Mouse (Mus musculus) right cerebral cortex, postnatal 25 days (tissue): ENCODE measurements around the gene Dclre1b.
"Not testable (repeated sequence)": the region's sequence is repeated elsewhere in the genome, so short reads cannot be mapped to it uniquely, and the experiment has no call there.

Experiments used
- DNase-seq: peaks from one replicate; pipeline ENCODE4 v3.0.0; 2022

Gene Dclre1b

DNA sequence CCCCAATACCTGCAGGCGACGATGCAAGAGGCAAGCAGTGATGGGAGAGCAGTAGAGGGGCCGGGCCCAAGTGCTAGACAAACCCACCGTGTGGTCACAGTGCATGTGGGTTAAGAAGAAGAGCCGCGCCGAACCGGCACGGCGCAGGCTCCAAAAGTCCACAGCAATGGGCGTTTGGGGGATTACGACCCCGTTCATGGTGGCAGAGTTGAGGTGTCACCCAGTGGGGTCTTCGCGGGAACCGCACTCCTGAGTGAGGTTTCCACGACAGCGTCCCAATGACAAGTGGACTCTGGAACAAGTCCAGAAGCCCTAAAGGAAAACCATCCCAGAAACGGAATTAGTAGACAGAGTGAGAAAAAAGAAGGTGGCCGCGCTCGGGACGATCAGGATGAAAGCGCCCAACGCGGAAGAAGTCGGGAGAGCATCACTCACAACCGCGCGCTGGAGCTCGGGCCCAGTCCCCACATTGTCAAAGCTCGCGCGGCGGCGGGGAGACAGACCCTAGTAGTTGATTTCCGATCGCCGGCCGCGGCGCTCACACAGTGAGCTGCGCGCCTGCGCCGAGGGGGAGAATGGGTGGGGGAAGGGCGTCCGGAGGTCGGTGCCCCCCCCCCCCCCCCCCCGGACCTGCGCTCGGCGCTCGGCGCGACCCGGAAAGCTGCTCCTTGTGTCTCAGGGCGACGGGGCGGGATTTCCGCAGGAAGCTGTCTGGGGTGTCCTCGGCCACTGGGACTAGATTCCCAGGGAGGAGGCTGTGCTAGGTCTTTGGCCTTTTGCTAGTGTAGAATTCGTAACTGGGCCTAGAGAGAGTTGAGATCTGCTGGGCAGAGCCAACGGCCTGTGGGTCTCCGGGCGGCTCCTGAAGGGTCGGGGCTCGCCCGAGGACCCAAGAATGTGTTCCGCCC lies at the start of gene Dclre1b, which contains the start of the genes Ap4b1 and Gm43064:
TSS of gene Dclre1b (minus strand) at position 554 of the 908 bp plus-strand sequence.
TSS of gene Ap4b1 (plus strand) at position 630 of the 908 bp plus-strand sequence.
TSS of gene Gm43064 (plus strand) at position 683 of the 908 bp plus-strand sequence.
- DNase-seq: peak; percentile 88

- DNase-seq: no peak
These were observed 48.8 kb upstream of the Dclre1b start for GRCm38 (mm10) chr3:103857977-103858563.

DNA sequence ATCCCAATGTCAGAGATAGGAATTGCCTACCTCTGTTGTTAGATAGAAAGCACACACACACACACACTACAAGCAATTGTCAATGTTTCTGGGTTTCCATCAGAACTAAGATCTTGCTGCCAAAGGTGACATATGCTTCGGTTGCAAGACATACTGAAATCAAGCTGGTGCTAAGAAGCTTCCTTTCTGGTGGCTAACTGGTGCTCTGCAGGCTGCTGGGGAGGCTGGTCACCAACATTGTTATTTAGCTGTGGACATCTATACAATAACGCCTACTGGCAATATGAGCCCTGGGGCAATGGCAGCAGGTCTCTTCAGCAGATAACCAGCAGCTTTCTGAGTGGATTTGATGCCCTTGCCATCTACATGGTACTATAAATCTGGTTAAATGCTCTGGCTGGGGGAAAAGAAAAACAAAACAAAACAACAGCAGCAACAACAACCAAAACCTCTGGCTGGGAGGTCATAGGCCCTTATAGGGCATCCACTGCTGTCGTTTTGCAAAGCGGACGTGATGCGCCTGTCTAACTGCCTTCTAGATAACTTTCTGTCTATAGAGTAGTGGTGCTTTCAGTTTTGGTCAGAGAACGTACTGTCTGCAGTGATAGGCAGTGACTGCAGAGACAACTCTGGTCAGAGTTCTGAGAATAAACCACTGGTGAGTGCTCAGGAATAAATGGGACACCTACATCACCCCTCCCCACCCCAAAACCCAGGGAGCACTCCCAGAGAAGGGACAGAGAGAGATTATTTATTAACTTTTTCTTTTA lies 48.0 kb upstream of the Dclre1b start:
- no peak for DNase-seq

GRCm38 (mm10) chr3:103853804-103854203 lies 44.6 kb upstream of the Dclre1b start:
- DNase-seq: no peak

DNA sequence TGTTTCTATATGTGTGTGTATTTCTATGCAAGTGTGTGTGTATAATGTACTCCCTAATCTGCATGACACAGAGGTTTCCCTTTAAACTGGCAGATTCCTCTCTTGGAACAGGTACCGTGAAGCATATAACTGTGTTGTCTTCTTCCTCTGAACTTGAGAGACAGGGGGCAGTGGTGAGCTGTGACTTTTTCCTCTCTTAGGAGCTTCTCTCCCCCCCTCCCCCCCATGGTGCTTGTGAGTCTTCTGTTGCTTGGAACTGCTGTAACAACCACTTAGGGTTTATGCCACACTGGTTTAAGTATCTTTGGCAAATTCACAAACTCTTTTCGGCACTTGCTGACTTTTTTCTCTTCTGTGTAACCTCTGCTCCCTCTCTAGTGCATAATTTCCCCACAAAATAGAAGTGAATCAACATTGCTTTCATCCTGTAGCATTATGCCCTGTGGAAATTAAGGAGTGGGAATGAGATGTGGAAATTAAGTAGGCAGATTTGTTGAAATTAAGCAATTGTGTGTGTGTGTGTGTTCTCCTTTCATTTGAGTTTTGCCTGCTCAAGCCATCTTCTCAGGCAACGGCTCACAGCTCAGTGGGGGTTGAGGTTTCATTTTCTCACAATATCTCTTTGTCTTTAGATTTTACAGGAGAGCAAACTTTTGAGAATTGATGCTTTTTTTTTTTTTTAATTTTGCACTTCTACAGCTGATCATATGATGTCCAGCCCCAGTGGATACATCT lies 43.5 kb upstream of the Dclre1b start:
- DNase-seq: no peak

GRCm38 (mm10) chr3:103851882-103852281 lies 42.6 kb upstream of the Dclre1b start:
- no peak for DNase-seq

GRCm38 (mm10) chr3:103851481-103851880 lies 42.2 kb upstream of the Dclre1b start:
- no peak for DNase-seq

- no peak for DNase-seq
These were observed 41.6 kb upstream of the Dclre1b start for GRCm38 (mm10) chr3:103850644-103851363.

DNA sequence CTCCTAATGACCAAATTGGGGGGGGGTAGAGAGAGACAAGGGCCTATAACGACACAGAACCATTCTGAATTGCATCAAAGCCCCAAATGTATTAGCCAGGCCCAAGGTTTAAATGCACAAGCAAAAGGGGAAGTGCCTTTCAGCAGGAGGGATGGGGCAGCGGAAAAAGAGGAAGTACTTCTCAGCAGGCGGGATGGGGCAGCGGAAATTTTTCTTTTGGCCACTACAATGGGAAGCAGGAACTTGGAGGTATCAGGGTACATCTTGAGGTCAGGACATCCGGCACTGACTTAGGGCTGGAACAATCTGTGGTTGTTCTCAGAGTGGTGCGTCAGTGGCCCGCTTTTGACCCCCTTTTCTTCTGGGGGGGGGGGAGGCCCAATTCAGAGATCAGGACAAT lies 31.7 kb upstream of the Dclre1b start:
- DNase-seq: not testable (repeated sequence)

DNA sequence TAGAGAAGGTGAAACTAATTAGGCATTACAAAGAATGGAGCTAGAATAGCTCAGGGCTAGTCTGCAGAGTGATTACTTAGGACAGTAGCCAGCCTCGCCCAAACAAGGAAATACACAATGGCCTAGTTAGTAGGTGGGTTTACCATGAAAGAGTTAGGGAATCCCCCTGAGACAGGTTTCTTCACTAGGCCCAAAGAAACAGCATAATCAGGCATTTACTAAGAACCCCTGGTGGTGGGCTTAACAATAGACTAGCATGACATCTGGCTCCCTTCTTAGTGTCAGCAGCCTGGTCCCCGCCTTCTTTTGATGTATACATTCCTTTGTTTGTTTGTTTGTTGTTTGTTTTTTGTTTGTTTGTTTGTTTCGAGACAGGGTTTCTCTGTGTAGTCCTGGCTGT lies 31.0 kb upstream of the Dclre1b start:
- DNase-seq: not testable (repeated sequence)

DNA sequence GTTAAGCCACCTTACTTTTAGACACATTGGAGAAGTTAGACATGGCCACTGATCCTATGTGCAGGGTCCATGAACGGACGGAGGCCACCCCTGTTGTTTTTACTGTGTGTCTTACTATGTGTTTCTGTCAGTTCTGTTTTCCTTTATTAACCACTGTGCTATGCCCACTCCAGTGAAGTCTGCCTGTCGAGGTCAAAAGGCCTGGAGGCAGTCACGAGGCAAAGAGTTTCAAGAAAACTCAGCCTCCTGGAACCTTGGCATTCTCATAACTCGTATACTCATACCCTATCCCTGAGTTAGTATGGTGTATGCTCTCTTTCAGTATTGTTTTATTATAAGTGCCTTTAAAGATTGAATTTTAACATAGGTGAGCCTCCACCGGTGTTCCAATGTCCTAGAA lies 30.5 kb upstream of the Dclre1b start:
- no peak for DNase-seq

DNA sequence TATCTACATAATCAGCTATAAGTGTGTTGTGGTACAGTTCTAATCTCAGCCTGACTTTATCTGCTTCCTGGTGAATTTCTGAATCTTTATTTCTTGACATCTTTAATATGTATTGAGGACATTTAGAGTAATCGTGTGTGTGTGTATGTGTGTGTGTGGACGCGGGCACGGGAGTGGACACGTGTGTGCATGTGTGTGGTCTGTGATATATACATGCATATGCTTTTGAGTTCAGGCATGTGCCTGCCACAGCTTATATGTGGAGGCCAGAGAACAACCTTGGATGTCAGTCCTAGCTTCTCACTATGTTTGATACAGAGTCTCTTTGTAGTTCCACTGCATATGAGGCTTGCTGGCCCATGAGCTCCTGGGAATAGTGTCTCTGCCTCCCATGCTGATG lies 27.2 kb upstream of the Dclre1b start:
- DNase-seq: no peak

DNA sequence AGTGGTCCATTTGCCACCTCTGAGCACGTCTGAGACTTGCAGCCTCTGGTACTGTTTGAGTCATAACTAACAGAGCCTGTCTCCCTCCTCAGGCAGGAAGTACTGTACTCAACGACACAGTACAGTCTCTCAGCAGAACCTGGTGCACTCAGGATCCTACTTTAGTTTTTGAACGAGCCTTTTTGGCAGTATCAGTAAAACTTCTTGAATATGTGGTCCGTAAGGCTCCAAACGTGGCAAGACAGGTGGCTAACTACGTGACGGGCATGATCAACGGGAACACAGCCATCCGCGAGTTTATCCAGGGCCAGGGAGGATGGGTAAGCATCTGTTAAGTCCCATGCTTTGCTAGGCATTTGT lies 26.7 kb upstream of the Dclre1b start:
- no peak for DNase-seq

DNA sequence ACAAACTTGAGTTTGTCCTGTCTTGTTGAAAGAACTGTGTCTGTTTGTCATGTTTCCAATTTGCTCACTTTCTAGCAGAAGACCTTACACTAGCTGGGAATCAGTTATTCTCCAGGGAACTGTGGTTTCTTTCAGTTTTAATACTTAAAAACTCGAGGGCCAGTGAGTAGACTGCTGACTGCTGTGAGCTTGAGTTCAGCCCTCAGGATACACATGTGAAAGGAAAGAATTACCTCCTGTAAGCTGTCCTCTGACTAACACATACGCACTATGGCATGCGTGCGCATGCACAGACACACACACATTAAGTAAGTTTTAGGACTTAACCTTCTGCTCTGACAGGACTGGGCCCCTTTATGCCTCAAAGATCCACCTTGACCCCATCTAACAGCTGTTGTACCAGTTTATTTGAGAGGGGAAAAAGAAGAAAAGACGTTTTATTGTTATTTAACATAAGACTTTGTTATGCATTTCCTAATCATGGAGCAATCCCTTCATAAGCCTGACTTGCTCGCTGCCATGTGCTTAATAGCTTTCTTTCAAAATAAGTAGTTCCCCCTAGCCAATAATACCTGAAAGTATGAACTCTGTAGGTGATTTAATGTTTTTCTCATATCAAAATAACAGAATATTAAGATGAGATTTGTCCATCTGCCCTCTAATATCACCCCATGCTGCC lies 26.2 kb upstream of the Dclre1b start:
- DNase-seq: no peak

DNA sequence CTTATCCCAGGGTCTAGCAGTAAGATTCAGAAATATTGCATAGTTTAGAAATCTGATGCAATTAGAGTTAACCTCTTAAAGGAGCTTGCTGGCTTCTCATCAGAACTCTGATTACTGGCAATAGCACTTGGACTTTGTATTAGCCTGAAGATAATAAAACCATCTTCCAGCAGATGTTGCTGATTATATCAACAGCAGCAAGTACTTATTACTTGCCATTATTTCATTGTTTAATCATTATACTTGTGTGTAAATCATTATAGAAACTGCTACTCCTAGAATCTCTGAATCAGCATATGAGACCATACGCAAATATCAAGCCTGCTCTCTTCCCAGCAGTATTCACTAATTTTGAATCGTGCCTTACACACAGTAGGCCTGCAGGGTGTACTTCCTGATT lies 24.8 kb upstream of the Dclre1b start:
- no peak for DNase-seq

GRCm38 (mm10) chr3:103832426-103832825 lies 23.2 kb upstream of the Dclre1b start, which contains the start of gene Bcl2l15:
Gene Bcl2l15 (plus strand): TSS chr3:103832601.
- DNase-seq: no peak

DNA sequence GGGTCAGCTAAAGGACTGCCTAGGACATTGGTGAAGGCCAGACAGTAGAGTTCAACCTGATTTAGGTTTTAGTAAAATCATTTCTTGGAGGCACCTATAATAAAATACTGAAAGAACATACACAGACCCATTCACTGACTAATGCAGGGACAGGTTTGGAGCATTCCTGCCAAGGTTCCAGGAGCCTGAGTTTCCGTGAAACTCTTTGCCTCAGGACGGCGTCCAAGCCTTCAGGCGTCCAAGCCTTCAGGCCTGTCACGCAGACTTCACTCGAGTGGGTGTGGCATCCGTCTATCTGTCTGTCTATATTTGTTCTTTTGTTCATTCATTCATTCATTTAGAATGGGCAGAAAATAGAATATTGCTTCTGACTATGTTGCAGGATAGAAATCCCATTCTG lies 21.9 kb upstream of the Dclre1b start:
- no peak for DNase-seq

GRCm38 (mm10) chr3:103830681-103831080 lies 21.4 kb upstream of the Dclre1b start:
- not testable (repeated sequence) for DNase-seq

GRCm38 (mm10) chr3:103829036-103829435 lies 19.8 kb upstream of the Dclre1b start:
- no peak for DNase-seq

GRCm38 (mm10) chr3:103827548-103827947 lies 18.3 kb upstream of the Dclre1b start:
- no peak for DNase-seq

DNA sequence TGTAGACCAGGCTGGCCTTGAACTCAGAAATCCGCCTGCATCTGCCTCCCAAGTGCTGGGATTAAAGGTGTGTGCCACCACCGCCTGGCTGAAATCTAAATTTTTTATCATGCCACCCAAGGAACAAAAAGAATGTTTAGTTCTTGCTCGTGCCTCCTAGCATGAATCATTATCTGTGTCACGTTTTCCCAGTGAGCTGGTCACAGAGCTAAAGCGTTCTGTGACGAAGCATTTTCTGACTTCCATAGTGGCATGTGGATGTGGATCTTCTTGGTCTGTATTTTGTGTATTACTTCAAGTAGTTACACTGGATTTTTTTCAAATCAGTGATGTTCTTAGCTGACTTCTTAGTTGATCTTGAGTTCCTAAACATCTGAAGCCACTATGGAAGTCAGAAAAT lies 1.7 kb upstream of the Dclre1b start:
- no peak for DNase-seq
